Mouse (Mus musculus) thymus, adult 2 months (tissue): Measurements from ENCODE around the gene Tfap2d.

Experiments used
- CTCF ChIP-seq: fragments of 200-500 bp; IDR thresholded peaks from 2 replicates; pipeline ENCODE4 v1.5.1; 2012; ENCODE audit warnings: mild to moderate bottlenecking, control low read depth, low read length, moderate library complexity, borderline replicate concordance; ENCODE audit not compliant: control insufficient read depth, poor library complexity, insufficient read depth; ENCODE audit errors: extremely low read depth
- POLR2A ChIP-seq: fragments of 200-500 bp; IDR thresholded peaks from 2 replicates; pipeline ENCODE4 v1.6.1; 2012; ENCODE audit warnings: mild to moderate bottlenecking, low read length, control low read depth, moderate library complexity; ENCODE audit not compliant: control insufficient read depth, poor library complexity, insufficient read depth; ENCODE audit errors: extremely low read depth

- TF ChIP-seq POLR2A = no peak
- TF ChIP-seq CTCF = no peak
Observed at GRCm38 (mm10) chr1:19109711-19110110, 6.9 kb downstream of the Tfap2d start.
